Mouse (Mus musculus): ENCODE results near the gene Bpgm. TPM values are rescaled to one million over a fixed set of nuclear protein-coding genes. Genes with fewer than 3 reads are reported as not detected.
A peak's percentile ranks its signal among the peaks of the same experiment; 100 is the strongest.

The Bpgm gene
- total and polyA plus RNA-seq, 2 experiments, result 7.0 to 9.1 TPM

GRCm38 (mm10) chr6:34507581-34507980, 31.6 kb downstream of the Bpgm start:
- WGBS, result 83% methylated on average over 4 of the region's 4 CpGs

GRCm38 (mm10) chr6:34508016-34508415, 32.0 kb downstream of the Bpgm start:
- DNase-seq (ENCODE audit: extremely low read depth, low read depth, low spot score), result no peak
- no peak overlapping the region for H3K27ac ChIP-seq (replicated peaks; ENCODE audit: insufficient read depth, low read depth, low read length)
- WGBS, result 95% methylated on average over 4 of the region's 4 CpGs
- no peaks in the 10 kb centered on the region for H3K79me2 ChIP-seq (ENCODE audit: control insufficient read depth, insufficient read depth, low read length)
- no peaks in the 10 kb centered on the region; the same call in 1 of the 2 replicates for H3K36me3 ChIP-seq (ENCODE audit: control insufficient read depth, insufficient read depth, low read length)
- H3K4me3 ChIP-seq (ENCODE audit: insufficient read depth, low read depth, low read length), result no peak overlapping the region
- H3K4me1 ChIP-seq (ENCODE audit: control insufficient read depth, insufficient read depth, low read length), result no peaks in the 10 kb centered on the region
- no peak for TF ChIP-seq POLR2A (IDR thresholded peaks at IDR 0.05; ENCODE audit: extremely low read depth, insufficient read depth, low read length)
- no peak overlapping the region for H3K9ac ChIP-seq (ENCODE audit: low read depth, low read length)
- H3K27me3 ChIP-seq (ENCODE audit: control insufficient read depth, insufficient read depth, low read length), result no peaks in the 10 kb centered on the region

More at GRCm38 (mm10) chr6:34507581-34507980, 31.6 kb downstream of the Bpgm start:
- TF ChIP-seq CTCF (IDR thresholded peaks at IDR 0.05; ENCODE audit: low read depth, low read length) (no peak), POLR2A (IDR thresholded peaks at IDR 0.05; ENCODE audit: extremely low read depth, insufficient read depth, low read length) (no peak)
- Histone ChIP-seq H3K4me3 (ENCODE audit: insufficient read depth, low read depth, low read length) (no peak overlapping the region), H3K27ac (replicated peaks; ENCODE audit: insufficient read depth, low read depth, low read length) (no peak overlapping the region), H3K36me3 (ENCODE audit: control insufficient read depth, insufficient read depth, low read length) (no peaks in the 10 kb centered on the region; the same call in 1 of the 2 replicates), H3K79me2 (ENCODE audit: control insufficient read depth, insufficient read depth, low read length) (no peaks in the 10 kb centered on the region), H3K9ac (ENCODE audit: low read depth, low read length) (no peak overlapping the region), H3K4me1 (ENCODE audit: control insufficient read depth, insufficient read depth, low read length) (no peaks in the 10 kb centered on the region), H3K27me3 (ENCODE audit: control insufficient read depth, insufficient read depth, low read length) (no peaks in the 10 kb centered on the region)
- no peak for DNase-seq (ENCODE audit: extremely low read depth, low read depth, low spot score)

- no peaks in the 10 kb centered on the region for H3K79me2 ChIP-seq (ENCODE audit: control insufficient read depth, insufficient read depth, low read length)
- no peak for TF ChIP-seq POLR2A (IDR thresholded peaks at IDR 0.05; ENCODE audit: extremely low read depth, insufficient read depth, low read length)
- TF ChIP-seq CTCF (IDR thresholded peaks at IDR 0.05; ENCODE audit: low read depth, low read length), result no peak
- no peaks in the 10 kb centered on the region for H3K4me1 ChIP-seq (ENCODE audit: control insufficient read depth, insufficient read depth, low read length)
- DNase-seq (ENCODE audit: extremely low read depth, low read depth, low spot score), result no peak
- H3K27ac ChIP-seq (replicated peaks; ENCODE audit: insufficient read depth, low read depth, low read length), result no peak overlapping the region
- H3K36me3 ChIP-seq (ENCODE audit: control insufficient read depth, insufficient read depth, low read length), result no peaks in the 10 kb centered on the region
- 93% methylated on average over 5 of the region's 5 CpGs for WGBS
- H3K27me3 ChIP-seq (ENCODE audit: control insufficient read depth, insufficient read depth, low read length), result no peaks in the 10 kb centered on the region
- no peak overlapping the region for H3K9ac ChIP-seq (ENCODE audit: low read depth, low read length)
- H3K4me3 ChIP-seq (ENCODE audit: insufficient read depth, low read depth, low read length), result no peak overlapping the region
Measured at GRCm38 (mm10) chr6:34510277-34510676, 34.3 kb downstream of the Bpgm start.

DNA sequence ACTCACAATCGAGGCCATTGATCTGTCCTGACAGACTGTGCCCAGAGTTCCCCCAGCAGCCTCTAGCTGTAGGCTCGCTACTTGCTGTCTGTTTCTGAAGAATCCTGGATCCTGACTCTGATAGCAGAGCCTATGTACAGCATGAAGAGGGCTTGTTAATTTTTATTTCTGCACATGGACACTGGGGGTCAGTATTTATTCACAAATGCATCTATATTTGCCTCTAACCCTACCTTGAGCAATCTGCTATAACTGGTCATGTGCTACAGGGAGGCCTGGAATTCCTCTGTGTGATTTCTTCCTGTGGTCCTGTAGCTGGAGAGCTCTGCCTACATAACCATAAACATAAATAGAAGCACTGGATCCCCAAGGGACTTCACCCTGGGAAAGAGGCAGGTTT, 35.4 kb downstream of the Bpgm start:
- peak; percentile 76 for DNase-seq (ENCODE audit: extremely low read depth, low read depth, low spot score)
- no peaks in the 10 kb centered on the region for H3K79me2 ChIP-seq (ENCODE audit: control insufficient read depth, insufficient read depth, low read length)
- H3K4me3 ChIP-seq (ENCODE audit: insufficient read depth, low read depth, low read length), result no peak overlapping the region
- WGBS, result 7% methylated on average over 2 of the region's 2 CpGs
- no peaks in the 10 kb centered on the region for H3K4me1 ChIP-seq (ENCODE audit: control insufficient read depth, insufficient read depth, low read length)
- TF ChIP-seq CTCF (IDR thresholded peaks at IDR 0.05; ENCODE audit: low read depth, low read length) (peak; percentile 67), POLR2A (IDR thresholded peaks at IDR 0.05; ENCODE audit: extremely low read depth, insufficient read depth, low read length) (no peak)
- no peaks in the 10 kb centered on the region for H3K27me3 ChIP-seq (ENCODE audit: control insufficient read depth, insufficient read depth, low read length)
- H3K27ac ChIP-seq (replicated peaks; ENCODE audit: insufficient read depth, low read depth, low read length), result no peak overlapping the region
- no peak overlapping the region for H3K9ac ChIP-seq (ENCODE audit: low read depth, low read length)
- no peaks in the 10 kb centered on the region for H3K36me3 ChIP-seq (ENCODE audit: control insufficient read depth, insufficient read depth, low read length)

- H3K4me1 ChIP-seq (ENCODE audit: control insufficient read depth, insufficient read depth, low read length), result no peaks in the 10 kb centered on the region
- no peaks in the 10 kb centered on the region for H3K79me2 ChIP-seq (ENCODE audit: control insufficient read depth, insufficient read depth, low read length)
- H3K36me3 ChIP-seq (ENCODE audit: control insufficient read depth, insufficient read depth, low read length), result no peaks in the 10 kb centered on the region
- TF ChIP-seq CTCF (IDR thresholded peaks at IDR 0.05; ENCODE audit: low read depth, low read length) (no peak), POLR2A (IDR thresholded peaks at IDR 0.05; ENCODE audit: extremely low read depth, insufficient read depth, low read length) (no peak)
- no peak overlapping the region for H3K4me3 ChIP-seq (ENCODE audit: insufficient read depth, low read depth, low read length)
- H3K27ac ChIP-seq (replicated peaks; ENCODE audit: insufficient read depth, low read depth, low read length), result no peak overlapping the region
- no peaks in the 10 kb centered on the region for H3K27me3 ChIP-seq (ENCODE audit: control insufficient read depth, insufficient read depth, low read length)
- DNase-seq (ENCODE audit: extremely low read depth, low read depth, low spot score), result no peak
- H3K9ac ChIP-seq (ENCODE audit: low read depth, low read length), result no peak overlapping the region
Measured at GRCm38 (mm10) chr6:34512741-34513140, 36.7 kb downstream of the Bpgm start.

DNA sequence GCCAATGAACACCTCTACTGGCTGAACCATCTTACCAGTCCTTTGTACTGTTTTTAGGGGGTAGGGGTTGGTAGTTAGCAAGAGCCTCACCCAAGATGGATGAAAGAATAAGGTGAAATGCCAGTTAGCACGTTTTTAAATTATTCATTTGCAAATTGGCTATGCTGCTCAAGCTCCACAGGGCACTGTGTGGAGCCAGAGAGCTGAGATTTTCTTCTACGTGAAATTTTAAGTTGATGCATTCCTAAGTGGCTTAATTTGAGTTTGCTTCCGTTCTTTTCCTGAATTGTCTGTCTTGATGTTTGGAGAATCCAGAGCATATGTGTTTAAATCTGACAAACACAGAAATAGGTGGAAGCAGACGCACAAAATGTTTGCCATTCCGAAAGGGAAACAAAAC, 38.6 kb downstream of the Bpgm start:
- DNase-seq (ENCODE audit: extremely low read depth, low read depth, low spot score), result peak; percentile 47
- H3K4me1 ChIP-seq (ENCODE audit: control insufficient read depth, insufficient read depth, low read length), result no peaks in the 10 kb centered on the region
- H3K9ac ChIP-seq (ENCODE audit: low read depth, low read length), result no peak overlapping the region
- 42% methylated on average over 5 of the region's 5 CpGs for WGBS
- no peaks in the 10 kb centered on the region for H3K27me3 ChIP-seq (ENCODE audit: control insufficient read depth, insufficient read depth, low read length)
- TF ChIP-seq CTCF (IDR thresholded peaks at IDR 0.05; ENCODE audit: low read depth, low read length), result peak; percentile 22; the same call in 1 of the 2 replicates
- TF ChIP-seq POLR2A (IDR thresholded peaks at IDR 0.05; ENCODE audit: extremely low read depth, insufficient read depth, low read length), result no peak
- no peak overlapping the region for H3K4me3 ChIP-seq (ENCODE audit: insufficient read depth, low read depth, low read length)
- no peaks in the 10 kb centered on the region for H3K36me3 ChIP-seq (ENCODE audit: control insufficient read depth, insufficient read depth, low read length)
- no peaks in the 10 kb centered on the region for H3K79me2 ChIP-seq (ENCODE audit: control insufficient read depth, insufficient read depth, low read length)
- H3K27ac ChIP-seq (replicated peaks; ENCODE audit: insufficient read depth, low read depth, low read length), result no peak overlapping the region

All from liver, adult 2 months (tissue).